Mouse (Mus musculus) hindbrain, embryonic 14.5 days (tissue): ENCODE data around the gene Dusp7. TPM values are rescaled to one million over a fixed set of nuclear protein-coding genes. Genes with fewer than 3 reads are reported as not detected.

Source experiments
- ATAC-seq: fragments of 200-750 bp; cut with Nextera tagmentation; 2 replicates; pipeline ENCODE4 v1.8.0; 2017; ENCODE audit warnings: moderate number of reproducible peaks, mild to moderate bottlenecking, moderate TSS enrichment, moderate library complexity; ENCODE audit not compliant: low FRiP score
- DNase-seq: peaks from one replicate; pipeline ENCODE4 v3.0.0-alpha.2; 2015; ENCODE audit warnings: low spot score
- H3K27ac ChIP-seq: fragments of 300-500 bp; sonication (generic); 2 replicates; pipeline ENCODE4 v1.5.1; 2014; ENCODE audit warnings: mild to moderate bottlenecking, moderate library complexity
- H3K27me3 ChIP-seq: fragments of 300-500 bp; sonication (generic); 2 replicates; pipeline ENCODE4 v1.6.1; 2014; ENCODE audit warnings: mild to moderate bottlenecking, low read length, mixed read lengths; ENCODE audit not compliant: control insufficient read depth, insufficient read depth
- H3K36me3 ChIP-seq: fragments of 300-500 bp; sonication (generic); replicated peaks from 2 replicates; pipeline ENCODE4 v1.6.1; 2014; ENCODE audit not compliant: control insufficient read depth, insufficient read depth
- H3K4me1 ChIP-seq: fragments of 300-500 bp; sonication (generic); replicated peaks from 2 replicates; pipeline ENCODE4 v1.6.1; 2014; ENCODE audit warnings: antibody characterized with exemption, low read length, mixed read lengths; ENCODE audit not compliant: control insufficient read depth, insufficient read depth
- H3K4me2 ChIP-seq: fragments of 300-500 bp; sonication (generic); replicated peaks from 2 replicates; pipeline ENCODE4 v1.6.1; 2014; ENCODE audit warnings: mild to moderate bottlenecking, moderate library complexity
- H3K4me3 ChIP-seq: fragments of 300-500 bp; sonication (generic); replicated peaks from 2 replicates; pipeline ENCODE4 v1.5.1; 2014; ENCODE audit warnings: mild to moderate bottlenecking, low read length
- H3K9ac ChIP-seq: fragments of 300-500 bp; sonication (generic); 2 replicates; pipeline ENCODE4 v1.6.1; 2014
- H3K9me3 ChIP-seq: fragments of 300-500 bp; sonication (generic); 2 replicates; pipeline ENCODE4 v1.6.1; 2016; ENCODE audit warnings: low read length; ENCODE audit not compliant: control insufficient read depth
- whole genome bisulfite sequencing: fragments of 180-500 bp; shearing (Covaris S2); extraction: QIAGEN DNeasy Blood & Tissue Kit; methylation state at CpG from one replicate; pipeline ENCODE4 v1.1.7; 2014; 5-methylcytosine and 5-hydroxymethylcytosine counted together
- polyA plus RNA-seq: library from polyadenylated mRNA; unstranded; fragments of >200 nt; fragmentation: Nextera tagmentation; extraction: Ambion mirVana; gene quantifications from 2 replicates; pipeline ENCODE4 v1.2.1, GENCODE M21; 2014

Gene Dusp7
- polyA plus RNA-seq, 1 experiment from 2014 or later: 17.9 TPM

GRCm38 (mm10) chr9:106371776-106372175 lies 3.3 kb downstream of the Dusp7 start:
- 49% methylated on average over 6 of the region's 6 CpGs for WGBS
- Histone ChIP-seq H3K27me3 (no peaks in the 10 kb centered on the region), H3K27ac (no peak overlapping the region), H3K4me1 (peaks cover 30% of the 10 kb centered on the region), H3K9me3 (no peaks in the 10 kb centered on the region), H3K36me3 (peaks cover 43% of the 10 kb centered on the region), H3K4me2 (peak overlapping the region; percentile 93), H3K4me3 (no peak overlapping the region; the same call in 1 of the 2 replicates), H3K9ac (peak overlapping the region; percentile 33; the same call in 1 of the 2 replicates)
- no peak for ATAC-seq
- DNase-seq: no peak

GRCm38 (mm10) chr9:106372431-106373412 lies 4.3 kb downstream of the Dusp7 start:
- H3K27ac ChIP-seq: no peak overlapping the region
- 0 out of 2 replicates have a peak overlapping the region, but pooled peaks have one; percentile 93 for H3K4me2 ChIP-seq
- peak overlapping the region; percentile 31; the same call in 1 of the 2 replicates for H3K9ac ChIP-seq
- peaks cover 49% of the 10 kb centered on the region for H3K36me3 ChIP-seq
- H3K4me1 ChIP-seq: peaks cover 30% of the 10 kb centered on the region
- ATAC-seq (no peak), DNase-seq (no peak)
- 89% methylated on average over 11 of the region's 11 CpGs for WGBS
- no peaks in the 10 kb centered on the region for H3K9me3 ChIP-seq
- H3K27me3 ChIP-seq: no peaks in the 10 kb centered on the region
- no peak overlapping the region for H3K4me3 ChIP-seq

- peaks cover 30% of the 10 kb centered on the region for H3K4me1 ChIP-seq
- 91% methylated on average over 7 of the region's 7 CpGs for WGBS
- no peaks in the 10 kb centered on the region for H3K9me3 ChIP-seq
- no peak overlapping the region for H3K9ac ChIP-seq
- no peak for ATAC-seq
- H3K27ac ChIP-seq: no peak overlapping the region
- H3K36me3 ChIP-seq: peaks cover 56% of the 10 kb centered on the region
- H3K27me3 ChIP-seq: no peaks in the 10 kb centered on the region
- DNase-seq: no peak
- no peak overlapping the region for H3K4me2 ChIP-seq
- H3K4me3 ChIP-seq: no peak overlapping the region
Observed at GRCm38 (mm10) chr9:106373973-106374372, 5.5 kb downstream of the Dusp7 start.

GRCm38 (mm10) chr9:106377247-106377646 lies 8.8 kb downstream of the Dusp7 start:
- Histone ChIP-seq H3K36me3 (peaks cover 43% of the 10 kb centered on the region), H3K4me2 (no peak overlapping the region), H3K9ac (no peak overlapping the region), H3K27ac (no peak overlapping the region), H3K4me1 (0 out of 2 replicates have a peak, but pooled peaks cover 5% of the 10 kb centered on the region), H3K4me3 (no peak overlapping the region), H3K9me3 (no peaks in the 10 kb centered on the region), H3K27me3 (no peaks in the 10 kb centered on the region)
- DNase-seq (no peak), ATAC-seq (no peak)
- 86% methylated on average over 8 of the region's 8 CpGs for WGBS

- Histone ChIP-seq H3K4me1 (0 out of 2 replicates have a peak, but pooled peaks cover 2% of the 10 kb centered on the region), H3K27ac (no peak overlapping the region), H3K36me3 (peaks cover 35% of the 10 kb centered on the region), H3K27me3 (no peaks in the 10 kb centered on the region), H3K4me2 (no peak overlapping the region), H3K9me3 (no peaks in the 10 kb centered on the region), H3K4me3 (no peak overlapping the region), H3K9ac (no peak overlapping the region)
- ATAC-seq (no peak), DNase-seq (no peak)
- WGBS: 84% methylated on average over 3 of the region's 3 CpGs
Observed at GRCm38 (mm10) chr9:106378045-106378444, 9.6 kb downstream of the Dusp7 start.

- H3K27ac ChIP-seq: no peak overlapping the region
- no peaks in the 10 kb centered on the region for H3K27me3 ChIP-seq
- no peak for DNase-seq
- no peak overlapping the region for H3K4me3 ChIP-seq
- no peak overlapping the region for H3K9ac ChIP-seq
- no peak for ATAC-seq
- 74% methylated on average over 9 of the region's 9 CpGs for WGBS
- no peak overlapping the region for H3K4me2 ChIP-seq
- no peaks in the 10 kb centered on the region for H3K9me3 ChIP-seq
- H3K36me3 ChIP-seq: peaks cover 28% of the 10 kb centered on the region
- H3K4me1 ChIP-seq: peaks cover 9% of the 10 kb centered on the region
Observed at GRCm38 (mm10) chr9:106378753-106379152, 10.3 kb downstream of the Dusp7 start.

GRCm38 (mm10) chr9:106386181-106386864 lies 17.9 kb downstream of the Dusp7 start:
- ATAC-seq (no peak), DNase-seq (no peak)
- Histone ChIP-seq H3K27ac (no peak overlapping the region), H3K9me3 (0 out of 2 replicates have a peak, but pooled peaks cover 2% of the 10 kb centered on the region), H3K4me3 (no peak overlapping the region), H3K9ac (no peak overlapping the region), H3K27me3 (no peaks in the 10 kb centered on the region), H3K36me3 (no peaks in the 10 kb centered on the region), H3K4me2 (no peak overlapping the region), H3K4me1 (peaks cover 20% of the 10 kb centered on the region)
- WGBS: 83% methylated on average over 12 of the region's 12 CpGs

- Histone ChIP-seq H3K4me2 (no peak overlapping the region), H3K9me3 (0 out of 2 replicates have a peak, but pooled peaks cover 2% of the 10 kb centered on the region), H3K4me3 (no peak overlapping the region), H3K27me3 (no peaks in the 10 kb centered on the region), H3K36me3 (no peaks in the 10 kb centered on the region), H3K4me1 (peaks cover 13% of the 10 kb centered on the region; the same call in 1 of the 2 replicates), H3K9ac (no peak overlapping the region), H3K27ac (no peak overlapping the region)
- no peak for ATAC-seq
- DNase-seq: no peak
- WGBS: 71% methylated on average over 11 of the region's 11 CpGs
Observed at GRCm38 (mm10) chr9:106392828-106393527, 24.5 kb downstream of the Dusp7 start.
